Mouse (Mus musculus) lung, embryonic 16.5 days (tissue): ENCODE measurements at regions not wholly inside any gene's neighbourhood (a gene's known extent, or its start where the extent isn't known, plus 50 kb on each side); places are given as distances from the start of the nearest gene placed in this dataset.
"Not testable (repeated sequence)": the region's sequence is repeated elsewhere in the genome, so short reads cannot be mapped to it uniquely, and the experiment has no call there.

ENCODE experiments used
- ATAC-seq: fragments of 200-750 bp; cut with Nextera tagmentation; 2 replicates; pipeline ENCODE4 v1.8.0; 2017; ENCODE audit warnings: low read depth, mild to moderate bottlenecking, moderate library complexity
- H3K27ac ChIP-seq: fragments of 300-500 bp; sonication (generic); 2 replicates; pipeline ENCODE4 v1.5.1; 2014; ENCODE audit warnings: mild to moderate bottlenecking, control low read depth, low read length
- H3K27me3 ChIP-seq: fragments of 300-500 bp; sonication (generic); 2 replicates; pipeline ENCODE4 v1.6.1; 2014; ENCODE audit warnings: low read depth, low read length, mixed read lengths; ENCODE audit not compliant: control insufficient read depth, insufficient read depth
- H3K36me3 ChIP-seq: fragments of 300-500 bp; sonication (generic); 2 replicates; pipeline ENCODE4 v1.6.1; 2014; ENCODE audit warnings: low read length; ENCODE audit not compliant: control insufficient read depth, insufficient read depth
- H3K4me1 ChIP-seq: fragments of 300-500 bp; sonication (generic); replicated peaks from 2 replicates; pipeline ENCODE4 v1.6.1; 2014; ENCODE audit warnings: low read length, mixed read lengths; ENCODE audit not compliant: control insufficient read depth, insufficient read depth
- H3K4me2 ChIP-seq: fragments of 300-500 bp; sonication (generic); 2 replicates; pipeline ENCODE4 v1.6.1; 2014; ENCODE audit warnings: low read depth, low read length, control low read depth
- H3K4me3 ChIP-seq: fragments of 300-500 bp; sonication (generic); 2 replicates; pipeline ENCODE4 v1.5.1; 2014; ENCODE audit warnings: mild to moderate bottlenecking, low read length, control low read depth
- H3K9ac ChIP-seq: fragments of 300-500 bp; sonication (generic); 2 replicates; pipeline ENCODE4 v1.6.1; 2014; ENCODE audit warnings: low read length, control low read depth
- H3K9me3 ChIP-seq: fragments of 300-500 bp; sonication (generic); 2 replicates; pipeline ENCODE4 v1.6.1; 2016; ENCODE audit warnings: low read length; ENCODE audit not compliant: control insufficient read depth
- WGBS: fragments of 180-500 bp; shearing (Covaris S2); extraction: QIAGEN DNeasy Blood & Tissue Kit; methylation state at CpG from one replicate; pipeline ENCODE4 v1.1.7; 2014; 5-methylcytosine and 5-hydroxymethylcytosine counted together

DNA sequence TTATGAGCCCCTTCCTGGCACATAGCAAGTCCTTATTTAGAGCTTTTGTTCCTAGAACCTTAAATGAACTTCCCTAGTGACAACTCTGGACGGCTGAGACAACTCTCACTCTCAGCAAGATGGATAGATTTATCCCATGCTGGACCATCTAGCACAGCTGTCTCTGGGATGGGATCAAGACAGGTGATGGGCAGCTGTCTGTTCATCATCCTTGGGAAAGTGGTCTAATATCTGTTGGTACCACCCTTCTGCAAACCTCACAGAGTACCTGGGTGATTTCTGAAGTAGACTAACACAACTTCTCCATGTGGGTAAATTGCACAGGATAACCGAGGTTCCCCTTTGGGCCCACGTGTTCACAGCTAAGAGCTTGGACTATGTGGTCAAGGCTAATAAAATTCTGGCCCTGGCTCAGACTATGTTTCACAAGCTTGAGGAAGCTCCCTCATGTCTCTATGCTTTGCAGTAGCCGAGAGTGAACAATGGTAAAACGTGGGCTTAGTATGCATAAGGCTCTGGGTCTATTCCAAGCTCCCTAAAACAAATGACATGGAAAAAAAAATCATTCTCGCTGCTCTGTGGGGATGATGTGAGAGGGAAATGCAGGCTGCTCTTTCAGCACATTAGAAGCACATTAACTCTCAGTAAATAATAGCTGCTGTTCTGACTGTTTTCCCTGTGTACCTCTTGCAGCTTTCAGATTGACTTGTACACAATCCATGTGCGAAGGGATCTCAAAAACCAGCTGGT lies 135.1 kb upstream of the 1700056E22Rik start:
- Histone ChIP-seq H3K4me1 (no peaks in the 10 kb centered on the region), H3K9me3 (no peaks in the 10 kb centered on the region), H3K27me3 (no peaks in the 10 kb centered on the region), H3K9ac (no peak overlapping the region), H3K4me3 (no peak overlapping the region), H3K36me3 (no peaks in the 10 kb centered on the region), H3K4me2 (no peak overlapping the region), H3K27ac (no peak overlapping the region)
- WGBS: 41% methylated on average over 7 of the region's 7 CpGs
- ATAC-seq: peak; percentile 71

GRCm38 (mm10) chr1:184166951-184167350 lies 132.8 kb upstream of the 1700056E22Rik start:
- H3K4me3 ChIP-seq: no peak overlapping the region
- H3K4me1 ChIP-seq: no peaks in the 10 kb centered on the region
- H3K4me2 ChIP-seq: no peak overlapping the region
- no peak for ATAC-seq
- H3K27ac ChIP-seq: no peak overlapping the region
- WGBS: 79% methylated on average over 2 of the region's 2 CpGs
- H3K27me3 ChIP-seq: no peaks in the 10 kb centered on the region
- H3K36me3 ChIP-seq: no peaks in the 10 kb centered on the region
- no peaks in the 10 kb centered on the region for H3K9me3 ChIP-seq
- no peak overlapping the region for H3K9ac ChIP-seq

GRCm38 (mm10) chr1:184162526-184162925 lies 128.4 kb upstream of the 1700056E22Rik start:
- not testable (repeated sequence) for H3K4me1 ChIP-seq, H3K9ac ChIP-seq, H3K27ac ChIP-seq, H3K27me3 ChIP-seq, H3K4me2 ChIP-seq, H3K4me3 ChIP-seq, ATAC-seq, H3K36me3 ChIP-seq, H3K9me3 ChIP-seq
- WGBS: 79% methylated on average over 2 of the region's 2 CpGs

DNA sequence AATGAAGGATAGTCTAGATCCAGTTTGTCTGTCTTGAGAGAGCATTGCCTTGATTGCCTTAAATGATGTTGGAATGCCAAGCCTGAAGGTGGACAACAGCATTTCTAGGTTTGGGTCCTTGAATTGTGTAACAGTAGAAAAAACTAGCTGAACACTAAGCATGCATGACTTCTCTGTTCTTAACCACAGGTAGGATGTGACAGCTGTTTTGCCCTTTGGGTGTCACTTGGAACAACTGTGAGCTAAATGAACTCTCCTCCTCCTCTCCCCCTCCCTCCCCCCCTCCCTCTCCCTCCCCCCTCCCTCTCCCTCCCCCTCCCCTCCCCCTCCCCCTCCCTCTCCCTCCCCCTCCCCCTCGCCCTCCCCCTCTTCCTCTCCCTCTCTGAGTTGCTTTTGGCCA lies 113.6 kb upstream of the 1700056E22Rik start:
- Histone ChIP-seq H3K4me3 (no peak overlapping the region), H3K4me2 (no peak overlapping the region), H3K27me3 (no peaks in the 10 kb centered on the region), H3K36me3 (no peaks in the 10 kb centered on the region), H3K9ac (no peak overlapping the region), H3K4me1 (no peaks in the 10 kb centered on the region), H3K9me3 (no peaks in the 10 kb centered on the region), H3K27ac (no peak overlapping the region)
- no peak for ATAC-seq
- WGBS: no CpG with 5 or more reads among the region's 1 CpGs

DNA sequence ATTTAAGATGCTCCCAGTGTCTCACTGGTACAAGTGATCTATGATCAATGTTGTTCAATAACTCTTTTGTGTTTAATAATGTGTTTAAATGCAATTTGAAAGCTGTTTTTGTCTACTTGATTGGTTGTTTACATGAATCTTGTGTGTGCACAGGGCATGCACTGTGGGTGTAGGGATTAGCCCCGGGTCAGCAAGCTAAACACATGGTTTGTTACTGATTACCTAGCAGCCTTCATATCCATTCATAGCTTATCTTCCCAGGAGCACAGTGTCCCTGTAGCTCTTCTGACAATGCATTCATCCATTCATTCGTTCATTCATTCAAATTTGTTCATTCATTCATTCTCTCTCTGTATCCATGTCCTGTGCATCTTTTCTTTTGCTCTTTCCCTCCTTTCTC lies 108.9 kb upstream of the 1700056E22Rik start:
- H3K4me1 ChIP-seq: no peaks in the 10 kb centered on the region
- H3K27me3 ChIP-seq: no peaks in the 10 kb centered on the region
- H3K4me3 ChIP-seq: no peak overlapping the region
- WGBS: 54% methylated on average over 2 of the region's 2 CpGs
- H3K9me3 ChIP-seq: no peaks in the 10 kb centered on the region
- no peaks in the 10 kb centered on the region for H3K36me3 ChIP-seq
- no peak overlapping the region for H3K9ac ChIP-seq
- no peak overlapping the region for H3K4me2 ChIP-seq
- H3K27ac ChIP-seq: no peak overlapping the region
- ATAC-seq: no peak

DNA sequence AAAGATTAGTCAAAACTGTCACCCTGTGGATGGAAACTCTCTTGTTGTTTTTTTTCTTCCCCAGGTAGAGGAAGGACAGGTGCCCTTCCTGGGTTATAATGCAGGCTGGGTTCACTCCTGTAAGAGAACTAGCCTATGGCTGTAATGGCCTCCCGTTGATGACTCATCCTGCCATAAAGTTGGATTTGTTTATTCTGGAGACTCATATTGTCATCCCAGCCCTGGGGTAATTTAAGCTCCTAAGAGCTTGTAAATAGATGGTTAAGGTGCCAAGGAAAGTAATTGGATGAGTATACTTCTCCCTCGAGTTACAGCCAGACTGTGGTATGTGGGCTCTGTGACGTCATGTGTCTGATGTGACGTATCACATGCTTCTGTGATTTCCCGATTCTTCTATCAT lies 106.4 kb upstream of the 1700056E22Rik start:
- H3K27me3 ChIP-seq: no peaks in the 10 kb centered on the region
- ATAC-seq: no peak
- no peak overlapping the region for H3K4me3 ChIP-seq
- no peak overlapping the region for H3K4me2 ChIP-seq
- H3K4me1 ChIP-seq: no peaks in the 10 kb centered on the region
- H3K9me3 ChIP-seq: no peaks in the 10 kb centered on the region
- no peak overlapping the region for H3K9ac ChIP-seq
- no peaks in the 10 kb centered on the region for H3K36me3 ChIP-seq
- 77% methylated on average over 5 of the region's 5 CpGs for WGBS
- H3K27ac ChIP-seq: no peak overlapping the region

- H3K4me3 ChIP-seq: no peak overlapping the region
- H3K27ac ChIP-seq: no peak overlapping the region
- H3K4me1 ChIP-seq: no peaks in the 10 kb centered on the region
- 51% methylated on average over 4 of the region's 4 CpGs for WGBS
- no peak for ATAC-seq
- no peaks in the 10 kb centered on the region for H3K9me3 ChIP-seq
- H3K27me3 ChIP-seq: no peaks in the 10 kb centered on the region
- no peaks in the 10 kb centered on the region for H3K36me3 ChIP-seq
- H3K9ac ChIP-seq: no peak overlapping the region
- H3K4me2 ChIP-seq: no peak overlapping the region
Measured at GRCm38 (mm10) chr1:184140082-184140481, 106.0 kb upstream of the 1700056E22Rik start.

GRCm38 (mm10) chr1:184138661-184139060 lies 104.6 kb upstream of the 1700056E22Rik start:
- no peaks in the 10 kb centered on the region for H3K4me1 ChIP-seq
- no peak for ATAC-seq
- H3K27me3 ChIP-seq: no peaks in the 10 kb centered on the region
- H3K9ac ChIP-seq: no peak overlapping the region
- no peaks in the 10 kb centered on the region for H3K36me3 ChIP-seq
- no peaks in the 10 kb centered on the region for H3K9me3 ChIP-seq
- no peak overlapping the region for H3K4me3 ChIP-seq
- WGBS: 72% methylated on average over 3 of the region's 3 CpGs
- H3K27ac ChIP-seq: no peak overlapping the region
- no peak overlapping the region for H3K4me2 ChIP-seq

GRCm38 (mm10) chr1:184130897-184131296 lies 96.8 kb upstream of the 1700056E22Rik start:
- Histone ChIP-seq H3K9me3 (peaks cover 2% of the 10 kb centered on the region; the same call in 1 of the 2 replicates), H3K9ac (no peak overlapping the region), H3K4me2 (no peak overlapping the region), H3K27me3 (no peaks in the 10 kb centered on the region), H3K4me3 (no peak overlapping the region), H3K4me1 (peaks cover 4% of the 10 kb centered on the region), H3K36me3 (no peaks in the 10 kb centered on the region), H3K27ac (no peak overlapping the region)
- ATAC-seq: no peak
- WGBS: 79% methylated on average over 4 of the region's 4 CpGs

GRCm38 (mm10) chr1:184127321-184127720 lies 93.2 kb upstream of the 1700056E22Rik start:
- Histone ChIP-seq H3K9me3 (peaks cover 2% of the 10 kb centered on the region; the same call in 1 of the 2 replicates), H3K4me2 (no peak overlapping the region), H3K4me3 (no peak overlapping the region), H3K27ac (no peak overlapping the region), H3K27me3 (no peaks in the 10 kb centered on the region), H3K36me3 (no peaks in the 10 kb centered on the region), H3K9ac (no peak overlapping the region), H3K4me1 (peaks cover 4% of the 10 kb centered on the region)
- no peak for ATAC-seq
- 72% methylated on average over 4 of the region's 4 CpGs for WGBS
